Comparison of ENCODE assay signal across 17 mouse cellular contexts in the genomic region with DNA sequence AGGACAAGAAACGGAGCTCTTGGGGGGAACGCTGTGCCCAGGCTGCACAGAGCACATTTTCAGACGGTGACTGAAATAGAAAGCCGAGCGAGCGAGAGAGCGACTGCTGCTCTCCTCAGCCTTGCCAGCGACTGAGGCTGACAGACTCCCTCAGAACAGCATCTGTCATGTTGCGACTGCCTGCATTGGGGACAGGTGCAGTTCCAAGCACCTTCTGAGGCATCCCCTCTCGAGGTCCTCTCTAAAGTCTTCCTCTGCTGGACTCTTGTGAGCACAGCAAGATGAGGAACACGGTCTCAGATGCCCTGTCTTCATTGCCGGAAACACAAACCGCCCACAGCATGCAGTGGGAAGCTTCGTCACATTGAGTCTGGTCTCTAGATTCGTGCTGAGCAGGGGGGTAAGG.
DNase-seq lines count a peak whose midpoint lies in the region; ATAC-seq and TF ChIP-seq lines count a peak whose summit lies in the region.
"Had no signal": no experiment of that assay in that cellular context is flagged by ENCODE, and none has a peak within 500 bp of the region (broad histone marks: within the 10 kb centered on the region; RNA-seq: fewer than 3 reads in every experiment).

No protein-coding gene starts in this region.

- peak; percentile 64 to 68 for DNase-seq in frontal cortex, postnatal 14 days (ENCODE audit: low spot score in 2 of 2)
- peak; percentile 55 for DNase-seq in left cerebral cortex, adult 11 months (ENCODE audit: low spot score)
- peak; percentile 62 for DNase-seq in right cerebral cortex, postnatal 14 days
- no peak for DNase-seq in Muller cell, postnatal 12 days (ENCODE audit: inconsistent ontology term)
- DNase-seq in hindbrain, postnatal 0 days (ENCODE audit: low spot score) = no peak
- DNase-seq: adrenal gland, postnatal 25 days; heart, postnatal 4 days; kidney, adult 8-10 months; liver, embryonic 13.5 days; lung, postnatal 36 days; thymus, postnatal 14 days had no signal

- TF ChIP-seq CTCF in hindbrain, postnatal 0 days (IDR thresholded peaks at IDR 0.05; ENCODE audit: low read depth) = no peak

- no peak overlapping the region for H3K4me2 ChIP-seq in forebrain, embryonic 16.5 days (ENCODE audit: low read length)
- H3K4me2 ChIP-seq in forebrain, embryonic 12.5 days = no peak overlapping the region
- H3K4me2 ChIP-seq in hindbrain, postnatal 0 days (ENCODE audit: low read depth, low read length) = no peak overlapping the region
- H3K4me2 ChIP-seq in kidney, embryonic 16.5 days (replicated peaks; ENCODE audit: low read depth, low read length) = no peak overlapping the region
- H3K4me2 ChIP-seq: liver, embryonic 13.5 days had no signal

- no peaks in the 10 kb centered on the region for H3K4me1 ChIP-seq in forebrain, embryonic 16.5 days (replicated peaks; ENCODE audit: control insufficient read depth, insufficient read depth, low read length)
- H3K4me1 ChIP-seq in forebrain, embryonic 12.5 days = peaks cover 5% of the 10 kb centered on the region; the same call in 1 of the 2 replicates
- H3K4me1 ChIP-seq in hindbrain, postnatal 0 days (ENCODE audit: insufficient read depth, low read length) = no peaks in the 10 kb centered on the region
- no peaks in the 10 kb centered on the region for H3K4me1 ChIP-seq in kidney, embryonic 16.5 days (ENCODE audit: insufficient read depth, low read length)
- H3K4me1 ChIP-seq: liver, embryonic 13.5 days had no signal

- H3K27me3 ChIP-seq in forebrain, embryonic 16.5 days (replicated peaks; ENCODE audit: control insufficient read depth, insufficient read depth, low read length) = no peaks in the 10 kb centered on the region
- H3K27me3 ChIP-seq in forebrain, embryonic 12.5 days = peaks cover 3% of the 10 kb centered on the region; the same call in 1 of the 2 replicates
- no peaks in the 10 kb centered on the region for H3K27me3 ChIP-seq in hindbrain, postnatal 0 days (ENCODE audit: insufficient read depth, low read length)
- no peaks in the 10 kb centered on the region for H3K27me3 ChIP-seq in kidney, embryonic 16.5 days (ENCODE audit: insufficient read depth, low read length)
- H3K27me3 ChIP-seq: liver, embryonic 13.5 days had no signal

- H3K9ac ChIP-seq in forebrain, embryonic 16.5 days (replicated peaks; ENCODE audit: low read depth, low read length) = no peak overlapping the region
- no peak overlapping the region for H3K9ac ChIP-seq in forebrain, embryonic 12.5 days
- H3K9ac ChIP-seq in hindbrain, postnatal 0 days (replicated peaks; ENCODE audit: low read length) = no peak overlapping the region
- H3K9ac ChIP-seq in kidney, embryonic 16.5 days (replicated peaks; ENCODE audit: low read length) = no peak overlapping the region
- H3K9ac ChIP-seq: liver, embryonic 13.5 days had no signal

- ATAC-seq in forebrain, embryonic 16.5 days = peak; percentile 59; the same call in 1 of the 2 replicates
- ATAC-seq in forebrain, embryonic 12.5 days (ENCODE audit: low FRiP score) = no peak
- no peak for ATAC-seq in hindbrain, postnatal 0 days
- no peak for ATAC-seq in kidney, embryonic 16.5 days (ENCODE audit: low FRiP score, low TSS enrichment)
- ATAC-seq: CD4-positive, CD25-positive, alpha-beta regulatory T cell, adult 4 months; Patski had no signal

- H3K36me3 ChIP-seq in forebrain, embryonic 16.5 days (ENCODE audit: control insufficient read depth, insufficient read depth) = no peaks in the 10 kb centered on the region
- no peaks in the 10 kb centered on the region for H3K36me3 ChIP-seq in forebrain, embryonic 12.5 days (replicated peaks)
- H3K36me3 ChIP-seq in hindbrain, postnatal 0 days (ENCODE audit: insufficient read depth, low read length) = no peaks in the 10 kb centered on the region
- no peaks in the 10 kb centered on the region for H3K36me3 ChIP-seq in kidney, embryonic 16.5 days (ENCODE audit: insufficient read depth, low read length)
- H3K36me3 ChIP-seq: liver, embryonic 13.5 days had no signal

- H3K9me3 ChIP-seq in forebrain, embryonic 16.5 days (ENCODE audit: control insufficient read depth, low read length) = no peaks in the 10 kb centered on the region
- H3K9me3 ChIP-seq in forebrain, embryonic 12.5 days = no peaks in the 10 kb centered on the region
- H3K9me3 ChIP-seq in hindbrain, postnatal 0 days (ENCODE audit: low read length) = no peaks in the 10 kb centered on the region
- no peaks in the 10 kb centered on the region for H3K9me3 ChIP-seq in kidney, embryonic 16.5 days (ENCODE audit: low read length)
- H3K9me3 ChIP-seq: liver, embryonic 13.5 days had no signal

- peak overlapping the region; percentile 19; the same call in 1 of the 2 replicates for H3K27ac ChIP-seq in forebrain, embryonic 16.5 days (ENCODE audit: low read length)
- H3K27ac ChIP-seq in forebrain, embryonic 12.5 days = no peak overlapping the region
- no peak overlapping the region for H3K27ac ChIP-seq in hindbrain, postnatal 0 days
- H3K27ac ChIP-seq in kidney, embryonic 16.5 days (ENCODE audit: low read length) = no peak overlapping the region
- H3K27ac ChIP-seq: liver, embryonic 13.5 days had no signal

- H3K4me3 ChIP-seq in forebrain, embryonic 16.5 days (replicated peaks; ENCODE audit: low read length) = no peak overlapping the region
- no peak overlapping the region for H3K4me3 ChIP-seq in forebrain, embryonic 12.5 days (replicated peaks)
- no peak overlapping the region for H3K4me3 ChIP-seq in hindbrain, postnatal 0 days (ENCODE audit: low read length)
- H3K4me3 ChIP-seq in kidney, embryonic 16.5 days (ENCODE audit: low read length) = no peak overlapping the region
- H3K4me3 ChIP-seq: erythroblast, embryonic 14.5 days; liver, embryonic 13.5 days had no signal

- WGBS in forebrain, embryonic 16.5 days = 75% methylated on average over 15 of the region's 15 CpGs
- WGBS in forebrain, embryonic 12.5 days = 86% methylated on average over 15 of the region's 15 CpGs
- 75% methylated on average over 15 of the region's 15 CpGs for WGBS in hindbrain, postnatal 0 days
- 79% methylated on average over 15 of the region's 15 CpGs for WGBS in kidney, embryonic 16.5 days

Comparison
In these comparisons a context has a peak if more than half of its experiments do, and no peak if none do; other contexts are left out.
1. DNase-seq: peak in frontal cortex, postnatal 14 days (2 of 2), left cerebral cortex, adult 11 months (single experiment) and right cerebral cortex, postnatal 14 days (single experiment); none in Muller cell, postnatal 12 days (single experiment) and hindbrain, postnatal 0 days (single experiment).